Mouse (Mus musculus) kidney, postnatal 10 days (tissue): ENCODE results near the gene Osgep.
"Not testable (repeated sequence)": the region's sequence is repeated elsewhere in the genome, so short reads cannot be mapped to it uniquely, and the experiment has no call there.

Source experiments
- DNase-seq: peaks from one replicate; pipeline ENCODE4 v3.0.0; 2021; ENCODE audit warnings: mixed read lengths

Gene Osgep

GRCm38 (mm10) chr14:50924281-50925064 is at the start of gene Osgep, which contains the start of gene Apex1:
TSS of gene Osgep (minus strand) at chr14:50924893.
TSS of gene Apex1 (plus strand) at chr14:50924968.
- peak; percentile 98 for DNase-seq

- DNase-seq, result no peak
Observed at GRCm38 (mm10) chr14:50973700-50974099, 49.0 kb upstream of the Osgep start.

- not testable (repeated sequence) for DNase-seq
Observed at GRCm38 (mm10) chr14:50973054-50973453, 48.4 kb upstream of the Osgep start.

- no peak for DNase-seq
Observed at GRCm38 (mm10) chr14:50970822-50971221, 46.1 kb upstream of the Osgep start.

- DNase-seq, result no peak
Observed at GRCm38 (mm10) chr14:50969558-50970544, 45.2 kb upstream of the Osgep start.

GRCm38 (mm10) chr14:50969041-50969440 is 44.3 kb upstream of the Osgep start:
- DNase-seq, result no peak

GRCm38 (mm10) chr14:50968216-50968980 is 43.7 kb upstream of the Osgep start:
- DNase-seq, result no peak

- not testable (repeated sequence) for DNase-seq
Observed at GRCm38 (mm10) chr14:50958289-50958995, 33.7 kb upstream of the Osgep start.

- not testable (repeated sequence) for DNase-seq
Observed at GRCm38 (mm10) chr14:50957146-50957545, 32.5 kb upstream of the Osgep start.

- not testable (repeated sequence) for DNase-seq
Observed at GRCm38 (mm10) chr14:50956724-50957123, 32.0 kb upstream of the Osgep start.

GRCm38 (mm10) chr14:50955942-50956508 is 31.3 kb upstream of the Osgep start, which contains the start of gene Pnp2:
TSS of gene Pnp2 (plus strand) at chr14:50955992.
- peak; percentile 72 for DNase-seq

- DNase-seq, result no peak
Observed at GRCm38 (mm10) chr14:50955487-50955886, 30.8 kb upstream of the Osgep start.

- not testable (repeated sequence) for DNase-seq
Observed at GRCm38 (mm10) chr14:50945526-50945925, 20.8 kb upstream of the Osgep start.

GRCm38 (mm10) chr14:50945081-50945480 is 20.4 kb upstream of the Osgep start:
- DNase-seq, result not testable (repeated sequence)

GRCm38 (mm10) chr14:50944668-50945033 is 20.0 kb upstream of the Osgep start:
- DNase-seq, result not testable (repeated sequence)

GRCm38 (mm10) chr14:50943932-50944667 is 19.4 kb upstream of the Osgep start, which contains the start of gene Gm49342:
TSS of gene Gm49342 (plus strand) at chr14:50944517.
- peak; percentile 95 for DNase-seq

- DNase-seq, result no peak
Observed at GRCm38 (mm10) chr14:50938940-50939339, 14.2 kb upstream of the Osgep start.

GRCm38 (mm10) chr14:50938119-50938908 is 13.6 kb upstream of the Osgep start:
- DNase-seq, result no peak

- DNase-seq, result no peak
Observed at GRCm38 (mm10) chr14:50936649-50937048, 12.0 kb upstream of the Osgep start.
